Mouse (Mus musculus) cerebellum, adult 18-20 months (tissue): ENCODE measurements at regions not wholly inside any gene's neighbourhood (a gene's known extent, or its start where the extent isn't known, plus 50 kb on each side); places are given as distances from the start of the nearest gene placed in this dataset.
A peak's percentile ranks its signal among the peaks of the same experiment; 100 is the strongest.

Experiments used
- DNase-seq, 2 experiments: peaks; one replicate each; pipeline ENCODE4 v3.0.0; 2021

DNA sequence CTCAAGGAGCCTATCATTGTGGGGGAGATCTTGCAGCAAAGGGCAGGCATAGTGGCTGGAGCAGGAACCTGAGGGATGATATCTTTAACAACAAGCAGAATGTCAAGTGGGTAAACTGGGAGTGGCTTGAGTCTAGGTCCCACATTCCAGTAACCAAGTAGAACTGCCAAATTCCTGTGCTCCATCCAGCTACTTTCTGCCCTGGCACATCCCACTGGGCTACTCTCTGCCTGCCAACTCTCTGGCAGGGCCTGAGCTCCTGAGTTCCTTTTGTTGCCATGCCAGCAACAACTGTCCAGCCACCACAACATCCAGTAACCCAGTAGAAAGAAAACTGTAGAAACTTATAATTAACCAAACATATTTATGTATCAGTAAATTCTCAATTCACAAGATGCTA lies 1088.8 kb upstream of the Tenm4 start:
- no peak for DNase-seq

GRCm38 (mm10) chr7:95084328-95084727 lies 1086.7 kb upstream of the Tenm4 start:
- no peak for DNase-seq

DNA sequence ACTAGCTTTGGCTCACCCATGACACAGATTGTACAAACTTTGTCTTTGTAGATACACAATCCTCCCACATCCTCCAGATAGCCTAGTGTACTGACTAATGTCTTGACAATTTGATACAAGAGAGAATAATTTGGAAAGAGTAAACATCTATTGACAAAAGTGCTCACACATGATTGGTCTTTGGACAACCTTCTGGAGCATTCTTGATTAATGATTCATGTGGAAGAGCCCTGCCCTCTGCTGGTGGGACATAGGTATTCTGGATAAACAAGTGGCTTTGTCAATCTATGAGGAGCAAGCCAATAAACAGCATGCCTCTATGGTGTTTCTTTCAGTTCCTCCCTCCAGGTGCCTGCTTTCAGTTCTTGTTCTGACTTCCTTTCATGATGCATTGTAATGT lies 1079.7 kb upstream of the Tenm4 start:
- DNase-seq = peak in 1 of 2 experiments; percentile 1

DNA sequence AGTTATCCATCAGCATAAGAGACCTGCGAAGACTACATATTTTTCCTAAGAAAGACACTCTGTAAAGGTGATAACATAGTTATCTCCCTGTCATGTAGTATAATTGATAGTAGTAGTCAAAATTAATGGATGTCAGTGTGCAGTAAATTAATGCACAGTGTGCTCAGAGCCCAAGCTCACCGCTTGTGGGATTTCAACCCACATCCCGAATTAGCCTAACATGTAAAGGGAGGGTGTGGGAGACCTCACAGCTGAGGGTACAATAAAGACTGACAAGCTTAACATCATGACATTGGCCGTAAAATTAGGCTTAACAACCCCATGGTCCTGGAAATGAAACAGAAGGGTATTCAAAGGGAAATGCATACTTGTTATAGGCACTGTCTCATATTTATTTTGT lies 1042.0 kb upstream of the Tenm4 start:
- no peak for DNase-seq

DNA sequence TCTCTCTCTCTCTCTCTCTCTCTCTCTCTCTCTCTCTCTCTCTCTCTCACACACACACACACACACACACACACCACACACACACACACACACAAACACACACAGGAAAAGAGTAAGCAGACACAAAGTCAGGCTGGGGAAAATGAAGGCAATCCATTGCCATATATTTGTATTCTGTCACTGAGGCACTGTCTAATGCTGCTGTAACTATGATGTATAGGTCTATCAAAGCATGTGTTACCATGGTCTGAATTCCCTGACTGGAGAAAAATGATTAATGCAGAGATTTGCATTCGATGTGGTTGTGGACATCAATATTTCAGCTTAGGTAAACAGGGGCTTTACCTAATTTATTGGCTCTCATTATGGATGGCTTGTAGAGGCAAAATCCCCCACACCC lies 1038.0 kb upstream of the Tenm4 start:
- DNase-seq = no peak

GRCm38 (mm10) chr7:95134062-95134625 lies 1036.9 kb upstream of the Tenm4 start:
- no peak for DNase-seq

GRCm38 (mm10) chr7:95141778-95142177 lies 1029.3 kb upstream of the Tenm4 start:
- DNase-seq = no peak

DNA sequence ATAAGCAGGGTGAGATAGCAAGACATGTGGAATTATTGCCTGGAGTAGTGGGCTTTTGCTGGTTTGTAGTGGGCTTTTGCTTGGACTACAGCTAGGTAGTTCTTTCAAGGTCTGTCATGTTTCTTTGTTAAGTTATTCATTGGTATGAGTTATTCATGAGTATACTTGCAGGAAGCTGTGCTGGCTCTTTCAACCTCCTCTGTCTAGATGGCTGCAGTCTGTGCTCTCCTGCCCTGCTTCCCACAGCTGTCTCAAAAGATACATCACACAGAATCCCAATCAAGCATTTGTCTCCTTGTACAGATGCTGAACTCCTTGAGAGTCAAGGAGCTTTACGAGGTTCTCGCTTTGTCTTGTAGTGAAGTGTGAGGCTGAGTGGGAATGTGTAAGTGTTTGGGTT lies 1028.0 kb upstream of the Tenm4 start:
- no peak for DNase-seq
